In the genomic region with DNA sequence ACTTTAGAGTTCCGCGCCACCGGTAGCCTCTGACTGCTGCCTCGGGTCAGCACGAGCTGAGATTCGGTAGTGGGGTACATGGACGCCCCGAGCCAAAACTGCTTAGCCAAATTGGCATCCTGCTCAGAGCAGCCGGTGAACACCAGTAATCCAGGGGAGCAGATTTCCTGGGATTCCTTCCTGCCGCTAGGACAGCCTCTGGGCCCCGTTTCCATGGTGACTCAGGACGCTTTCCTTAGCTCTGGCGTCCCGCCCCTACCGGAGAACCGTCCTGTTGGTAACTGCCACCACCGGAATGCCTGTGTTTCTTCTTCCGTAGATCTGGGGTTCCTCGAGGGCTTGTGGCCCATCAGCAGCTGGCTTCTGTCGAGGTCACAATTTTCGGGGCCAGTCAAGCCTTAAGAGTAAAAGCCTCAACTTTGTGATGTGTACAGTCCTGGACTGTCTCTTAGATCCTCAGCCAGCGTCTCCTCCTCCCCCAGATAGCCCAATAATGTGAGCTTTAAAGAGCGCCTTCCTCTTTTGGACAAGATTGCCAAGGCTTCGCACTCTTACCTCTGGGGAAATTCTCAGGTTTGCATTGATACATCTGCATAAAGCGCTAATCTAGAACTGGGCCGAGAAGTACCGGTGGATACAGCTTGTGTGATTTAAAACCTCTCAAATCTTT, we compare ENCODE assay signal across 9 mouse cellular contexts. TPM values are rescaled to one million over a fixed set of nuclear protein-coding genes. Genes with fewer than 3 reads are reported as not detected.
A peak's percentile ranks its signal among the peaks of the same experiment; 100 is the strongest.
DNase-seq lines count a peak whose midpoint lies in the region; ATAC-seq lines count a peak whose summit lies in the region.
"Had no signal": no experiment of that assay in that cellular context is flagged by ENCODE, and none has a peak within 500 bp of the region (broad histone marks: within the 10 kb centered on the region; RNA-seq: fewer than 3 reads in every experiment).

A gene (minus strand): TSS at position 323 of the 670 bp plus-strand sequence.

- peaks cover 6% of the 10 kb centered on the region for H3K9me3 ChIP-seq in megakaryocyte, embryonic 14.5 days
- H3K9me3 ChIP-seq in liver, embryonic 11.5 days (ENCODE audit: control insufficient read depth, low read length), result no peaks in the 10 kb centered on the region

- ATAC-seq in megakaryocyte, adult 5-6 weeks (ENCODE audit: poor library complexity, severe bottlenecking), result no peak
- ATAC-seq in liver, embryonic 11.5 days (replicated peaks; ENCODE audit: low FRiP score), result no peak; the same call in 1 of the 2 replicates
- no peak for ATAC-seq in inflammation-experienced regulatory T-cells, adult 6 months
- ATAC-seq: Patski had no signal

- no peaks in the 10 kb centered on the region for H3K36me3 ChIP-seq in megakaryocyte, embryonic 14.5 days (replicated peaks; ENCODE audit: low read length)
- H3K36me3 ChIP-seq in liver, embryonic 11.5 days (ENCODE audit: control insufficient read depth, insufficient read depth, low read length), result no peaks in the 10 kb centered on the region

- peaks cover 60% of the 10 kb centered on the region for H3K27me3 ChIP-seq in megakaryocyte, embryonic 14.5 days (replicated peaks)
- H3K27me3 ChIP-seq in liver, embryonic 11.5 days (replicated peaks; ENCODE audit: control insufficient read depth, insufficient read depth, low read length), result peaks cover 45% of the 10 kb centered on the region

- WGBS in liver, embryonic 11.5 days, result 8% methylated on average over 27 of the region's 27 CpGs

- H3K27ac ChIP-seq in liver, embryonic 11.5 days (ENCODE audit: low read depth, low read length), result no peak within 1 kb of the TSS

- H3K4me2 ChIP-seq in liver, embryonic 11.5 days, result peak within 1 kb of the TSS; percentile 47

- peak; percentile 21 to 35 for DNase-seq in cerebellum, postnatal 4 days (ENCODE audit: low spot score in 2 of 2)
- DNase-seq in heart, adult 9 months (ENCODE audit: low spot score in 2 of 2), result peak; percentile 8 to 20
- DNase-seq in kidney, adult 18-20 months, result peak; percentile 45
- DNase-seq in liver, embryonic 11.5 days (ENCODE audit: low spot score), result peak; percentile 56
- peak; percentile 6 for DNase-seq in naive thymus-derived CD4-positive, alpha-beta T cell, adult 2 months (ENCODE audit: low read depth)

- H3K4me3 ChIP-seq in megakaryocyte, embryonic 14.5 days (replicated peaks), result peak within 1 kb of the TSS; percentile 73
- no peak within 1 kb of the TSS for H3K4me3 ChIP-seq in liver, embryonic 11.5 days (ENCODE audit: low read depth, low read length)

- H3K9ac ChIP-seq in liver, embryonic 11.5 days (ENCODE audit: low read depth, low read length), result no peak within 1 kb of the TSS

- H3K4me1 ChIP-seq in megakaryocyte, embryonic 14.5 days, result peaks cover 29% of the 10 kb centered on the region
- H3K4me1 ChIP-seq in liver, embryonic 11.5 days (replicated peaks; ENCODE audit: control insufficient read depth, insufficient read depth, low read length), result no peaks in the 10 kb centered on the region; the same call in 1 of the 2 replicates

RNA-seq across cellular contexts. Expression of the gene that starts here (rescaled TPM):
- polyA plus RNA-seq in megakaryocyte, embryonic 14.5 days (2012; ENCODE audit: insufficient read depth, low replicate concordance), result not detected in 2 replicates
- not detected in 2 replicates for total RNA-seq in megakaryocyte, adult 5-6 weeks (2015)
- not detected in 2 replicates for total RNA-seq in megakaryocyte, adult 5-6 weeks (2017)
- polyA plus RNA-seq in liver, embryonic 11.5 days (2014; fragmentation: Nextera tagmentation; extraction: Ambion mirVana), result not detected in 2 replicates
- polyA plus RNA-seq in inflammation-experienced regulatory T-cells, adult 6 months (2017; shearing (Covaris generic)), result not detected
- polyA plus RNA-seq: Patski had no signal

Comparison
In these comparisons a context has a peak if more than half of its experiments do, and no peak if none do; other contexts are left out.
1. Peak in DNase-seq and H3K4me2 ChIP-seq in liver, embryonic 11.5 days; RNA of the gene not detected or under 1 TPM.
2. DNase-seq: peak in every context shown above with its lines; median percentile 56 in liver, embryonic 11.5 days; 45 in kidney, adult 18-20 months; 28 in cerebellum, postnatal 4 days; 14 in heart, adult 9 months; 6 in naive thymus-derived CD4-positive, alpha-beta T cell, adult 2 months.